Mouse (Mus musculus) olfactory bulb, adult 2 months (tissue): ENCODE results near the gene Fbxo3.
"Not testable (repeated sequence)": the region's sequence is repeated elsewhere in the genome, so short reads cannot be mapped to it uniquely, and the experiment has no call there.

Source experiments
- CTCF ChIP-seq: fragments of 200-500 bp; IDR thresholded peaks from 2 replicates; pipeline ENCODE4 v1.5.1; 2012; ENCODE audit warnings: low read depth, mild to moderate bottlenecking, low read length, moderate library complexity; ENCODE audit not compliant: insufficient read depth
- POLR2A ChIP-seq: fragments of 200-500 bp; IDR thresholded peaks from 2 replicates; pipeline ENCODE4 v1.6.1; 2012; ENCODE audit warnings: mild to moderate bottlenecking, low read depth, low read length, moderate library complexity; ENCODE audit not compliant: insufficient read depth

GRCm38 (mm10) chr2:104087562-104087961 lies 60.0 kb downstream of the Fbxo3 start:
- not testable (repeated sequence) for TF ChIP-seq POLR2A, CTCF
